Mouse (Mus musculus) left cerebral cortex, postnatal 36 days (tissue): ENCODE results near the gene Pramef6. TPM values are rescaled to one million over a fixed set of nuclear protein-coding genes. Genes with fewer than 3 reads are reported as not detected.
"Not testable (repeated sequence)": the region's sequence is repeated elsewhere in the genome, so short reads cannot be mapped to it uniquely, and the experiment has no call there.

ENCODE experiments used
- DNase-seq, 2 experiments: peaks; one replicate each; pipeline ENCODE4 v3.0.0; 2021 to 2022; ENCODE audit warnings: low spot score in 2 of 2, mixed read lengths in 1 of 2
- intact Hi-C: fragments of 180-260 bp; cut with DNase I; formaldehyde crosslinking; loops from one replicate; pipeline ENCODE4 v1.15.1; 2025
- total RNA-seq, 2 experiments: library from RNA; stranded (reverse); gene quantifications; 2 replicates each; pipeline ENCODE4 v1.2.3; 2021

Gene Pramef6
- total RNA-seq, result not detected

DNA sequence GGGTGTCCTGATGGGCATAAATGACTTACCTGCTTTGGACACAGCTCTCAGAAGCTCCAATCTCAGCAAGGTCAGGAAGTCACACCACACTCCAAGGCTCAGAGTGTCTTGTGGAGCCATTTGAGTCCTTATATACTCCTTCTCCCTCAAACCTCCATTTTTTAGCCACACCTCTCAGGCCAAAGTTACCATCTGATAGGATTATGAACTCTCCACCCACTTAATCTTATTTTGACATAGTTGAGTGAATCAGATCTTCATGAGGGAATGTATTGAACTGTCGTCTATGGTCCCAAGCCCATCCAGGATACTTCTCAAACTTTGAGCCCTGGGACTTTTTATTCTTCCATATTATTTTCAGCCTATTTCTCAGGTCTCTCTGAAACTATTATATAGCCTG, at the start of gene Pramef6:
Pramef6 (minus strand) TSS at position 101 of the 400 bp plus-strand sequence.
- intact Hi-C loops, DNase-seq: not testable (repeated sequence)

DNA sequence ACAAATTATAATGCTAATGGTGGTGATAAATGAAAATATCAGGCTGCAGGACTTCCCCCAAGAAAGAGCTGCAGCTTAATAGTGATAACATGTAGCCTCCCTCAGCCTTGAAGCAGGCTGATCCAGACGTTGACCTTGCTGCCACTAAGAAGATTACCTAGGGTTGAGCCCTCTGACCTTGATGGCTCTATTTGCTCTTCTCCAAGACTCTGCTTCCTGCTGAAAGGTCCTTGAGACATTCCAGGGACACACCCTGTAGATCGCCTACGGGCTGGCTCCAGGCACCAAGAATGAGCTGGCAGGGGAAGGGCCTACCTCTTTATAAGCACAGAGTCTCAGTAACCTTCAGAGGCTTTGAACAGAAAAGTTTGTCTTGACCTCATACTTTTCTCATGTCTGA, 5.8 kb downstream of the Pramef6 start:
- not testable (repeated sequence) for DNase-seq
- intact Hi-C loops, result loop anchor here (5.0 kb wide), 1 partner anchor 277 kb away; the partner anchor contains the start of gene Gm13083

DNA sequence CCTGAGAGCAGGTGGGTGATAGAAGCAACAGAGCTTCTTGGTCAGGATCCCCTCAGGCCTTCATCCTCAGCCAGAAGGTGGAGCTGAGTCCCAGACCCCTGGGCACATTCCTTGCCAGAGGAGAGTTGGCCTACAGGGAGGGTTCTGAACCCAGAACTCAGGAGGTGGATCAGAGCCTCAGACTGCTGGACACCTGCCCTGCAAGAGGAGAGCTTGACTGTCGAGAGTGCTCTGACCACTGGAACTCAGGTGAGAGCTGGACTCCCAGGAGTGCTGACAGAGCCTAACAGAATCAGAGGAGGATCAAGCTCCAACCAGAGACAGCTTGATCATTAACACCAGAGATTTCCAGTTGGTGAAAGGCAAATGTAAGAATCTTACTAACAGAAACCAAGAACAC, 17.8 kb downstream of the Pramef6 start:
- intact Hi-C loops, DNase-seq: not testable (repeated sequence)

DNA sequence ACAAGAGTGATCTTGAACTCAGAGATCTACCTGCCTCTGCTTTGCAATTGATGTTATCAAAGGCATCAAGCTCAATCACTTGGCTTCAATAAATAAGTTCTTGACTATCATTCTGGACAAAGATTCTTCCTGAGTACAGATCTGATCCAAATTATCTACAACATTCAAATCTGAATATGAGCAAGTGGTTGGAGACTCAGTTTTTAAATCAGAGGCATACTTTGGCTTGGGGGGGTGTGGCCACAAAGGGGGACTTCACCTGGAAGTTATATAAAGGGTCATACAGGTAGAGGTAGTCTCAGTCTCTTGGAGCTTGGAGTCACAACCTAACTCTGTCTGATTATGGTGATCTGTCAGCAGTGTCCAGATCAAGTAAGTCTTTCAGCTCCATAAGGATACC, 54.0 kb downstream of the Pramef6 start, which contains the start of gene Gm13103:
Gm13103 (plus strand) TSS at position 301 of the 400 bp plus-strand sequence.
- intact Hi-C loops, DNase-seq: not testable (repeated sequence)

Other genes with a start within 250 kb of the Pramef6 start
- not detected for gene Gm13088, start 243.1 kb downstream of the Pramef6 start, total RNA-seq
- not detected for gene Gm13089, start 197.7 kb downstream of the Pramef6 start, total RNA-seq
- gene Gm13078, start 180.9 kb downstream of the Pramef6 start, total RNA-seq, result not detected
- not detected for gene Gm13023, start 111.0 kb downstream of the Pramef6 start, total RNA-seq
- gene Gm13084, start 84.3 kb downstream of the Pramef6 start, total RNA-seq, result not detected
- not detected for gene Gm13103, start 53.9 kb downstream of the Pramef6 start, total RNA-seq
- gene Pramef25, start 50.6 kb upstream of the Pramef6 start, total RNA-seq, result not detected
- not detected for gene Gm13101, start 66.6 kb upstream of the Pramef6 start, total RNA-seq
- not detected for gene Pramef17, start 94.0 kb upstream of the Pramef6 start, total RNA-seq
- not detected for gene Pramel4, start 158.7 kb upstream of the Pramef6 start, total RNA-seq
- gene Gm13102, start 206.1 kb upstream of the Pramef6 start, total RNA-seq, result not detected